Mouse (Mus musculus): ENCODE results near the gene Gm49384. TPM values are rescaled to one million over a fixed set of nuclear protein-coding genes. Genes with fewer than 3 reads are reported as not detected.

The Gm49384 gene
- polyA plus RNA-seq, 1 experiment from 2014 or later: 14.1 TPM

DNA sequence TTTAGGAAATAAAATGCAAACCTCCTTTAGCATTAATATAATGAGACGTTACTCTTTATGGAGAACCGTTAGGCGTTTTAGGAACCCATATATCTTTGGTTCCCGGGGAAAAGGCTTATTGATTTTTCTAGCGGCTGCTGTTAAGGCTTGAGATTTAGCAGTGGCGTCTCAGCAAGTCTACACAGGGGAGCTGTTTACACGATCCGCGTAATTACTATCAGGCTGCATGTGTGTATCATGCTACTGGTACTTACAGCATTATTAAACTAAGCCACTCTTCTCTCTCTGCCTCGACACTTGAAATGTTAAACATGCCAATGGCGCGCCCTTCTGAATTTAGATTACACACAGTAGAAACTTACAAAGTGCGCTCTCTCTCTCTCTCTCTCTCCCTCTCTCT is 54.0 kb downstream of the Gm49384 start:
- 78% methylated on average over 13 of the region's 13 CpGs for whole genome bisulfite sequencing
- no peak overlapping the region for H3K4me3 ChIP-seq (ENCODE audit: low read length)

GRCm38 (mm10) chr12:69147166-69147735 is 56.8 kb downstream of the Gm49384 start:
- no peak overlapping the region for H3K4me3 ChIP-seq (ENCODE audit: low read length)
- no peak for ATAC-seq (replicated peaks; ENCODE audit: extremely low read depth, insufficient read depth, low FRiP score)
- H3K36me3 ChIP-seq (ENCODE audit: control insufficient read depth, insufficient read depth): no peaks in the 10 kb centered on the region
- no peaks in the 10 kb centered on the region for H3K4me1 ChIP-seq (ENCODE audit: control insufficient read depth, insufficient read depth, low read length)
- no peaks in the 10 kb centered on the region for H3K27me3 ChIP-seq (ENCODE audit: control insufficient read depth, insufficient read depth, low read length)
- 81% methylated on average over 5 of the region's 5 CpGs for WGBS
- no peak overlapping the region for H3K27ac ChIP-seq (ENCODE audit: low read length)
- no peaks in the 10 kb centered on the region for H3K9me3 ChIP-seq (replicated peaks; ENCODE audit: control insufficient read depth, low read length)
- H3K4me2 ChIP-seq (ENCODE audit: low read depth, low read length): no peak overlapping the region
- no peak overlapping the region for H3K9ac ChIP-seq (ENCODE audit: low read length)

More for the DNA sequence above, 54.0 kb downstream of the Gm49384 start:
- H3K27me3 ChIP-seq (ENCODE audit: control insufficient read depth, insufficient read depth, low read length): no peaks in the 10 kb centered on the region
- H3K9ac ChIP-seq (ENCODE audit: low read length): no peak overlapping the region
- H3K4me1 ChIP-seq (ENCODE audit: control insufficient read depth, insufficient read depth, low read length): no peaks in the 10 kb centered on the region
- H3K36me3 ChIP-seq (ENCODE audit: control insufficient read depth, insufficient read depth): no peaks in the 10 kb centered on the region
- no peak for ATAC-seq (replicated peaks; ENCODE audit: extremely low read depth, insufficient read depth, low FRiP score)
- H3K27ac ChIP-seq (ENCODE audit: low read length): no peak overlapping the region
- H3K9me3 ChIP-seq (replicated peaks; ENCODE audit: control insufficient read depth, low read length): no peaks in the 10 kb centered on the region
- H3K4me2 ChIP-seq (ENCODE audit: low read depth, low read length): no peak overlapping the region

- Histone ChIP-seq H3K4me2 (ENCODE audit: low read depth, low read length) (no peak overlapping the region), H3K27me3 (ENCODE audit: control insufficient read depth, insufficient read depth, low read length) (no peaks in the 10 kb centered on the region), H3K9me3 (replicated peaks; ENCODE audit: control insufficient read depth, low read length) (no peaks in the 10 kb centered on the region), H3K4me1 (ENCODE audit: control insufficient read depth, insufficient read depth, low read length) (no peaks in the 10 kb centered on the region), H3K27ac (ENCODE audit: low read length) (no peak overlapping the region), H3K4me3 (ENCODE audit: low read length) (no peak overlapping the region), H3K9ac (ENCODE audit: low read length) (no peak overlapping the region), H3K36me3 (ENCODE audit: control insufficient read depth, insufficient read depth) (no peaks in the 10 kb centered on the region)
- no peak for ATAC-seq (replicated peaks; ENCODE audit: extremely low read depth, insufficient read depth, low FRiP score)
- 79% methylated on average over 6 of the region's 6 CpGs for WGBS
Observed at GRCm38 (mm10) chr12:69143460-69143859, 60.6 kb downstream of the Gm49384 start.

- H3K27ac ChIP-seq (ENCODE audit: low read length): no peak overlapping the region
- H3K36me3 ChIP-seq (ENCODE audit: control insufficient read depth, insufficient read depth): no peaks in the 10 kb centered on the region
- no peaks in the 10 kb centered on the region for H3K9me3 ChIP-seq (replicated peaks; ENCODE audit: control insufficient read depth, low read length)
- no peak overlapping the region for H3K9ac ChIP-seq (ENCODE audit: low read length)
- no peak overlapping the region for H3K4me2 ChIP-seq (ENCODE audit: low read depth, low read length)
- no peaks in the 10 kb centered on the region for H3K4me1 ChIP-seq (ENCODE audit: control insufficient read depth, insufficient read depth, low read length)
- no peak for ATAC-seq (replicated peaks; ENCODE audit: extremely low read depth, insufficient read depth, low FRiP score)
- WGBS: 84% methylated on average over 7 of the region's 7 CpGs
- H3K4me3 ChIP-seq (ENCODE audit: low read length): no peak overlapping the region
- H3K27me3 ChIP-seq (ENCODE audit: control insufficient read depth, insufficient read depth, low read length): no peaks in the 10 kb centered on the region
Observed at GRCm38 (mm10) chr12:69139841-69140240, 64.2 kb downstream of the Gm49384 start.

Small RNAs within 50 kb of the gene (microRNA-seq; reads per million reads assigned to microRNA genes)
- gene Gm47287 (not detected), gene Gm47295 (0.79 reads per million)

Other genes with a start within 250 kb of the Gm49384 start
- 999 and 1,027 TPM in 2 replicates for gene Rps29, start 45.1 kb downstream of the Gm49384 start, polyA plus RNA-seq (2015; fragmentation: Nextera tagmentation; extraction: Ambion mirVana)
- 13.5 and 14.0 TPM in 2 replicates for gene Lrr1, start 35.5 kb downstream of the Gm49384 start, polyA plus RNA-seq (2015; fragmentation: Nextera tagmentation; extraction: Ambion mirVana)
- 395 and 435 TPM in 2 replicates for gene Rpl36al, start 20.2 kb downstream of the Gm49384 start, polyA plus RNA-seq (2015; fragmentation: Nextera tagmentation; extraction: Ambion mirVana)
- gene Mgat2, start 20.1 kb downstream of the Gm49384 start, polyA plus RNA-seq (2015; fragmentation: Nextera tagmentation; extraction: Ambion mirVana): 33.4 and 40.2 TPM in 2 replicates
- 14.8 and 17.6 TPM in 2 replicates for gene Gm49383, start 7.2 kb downstream of the Gm49384 start, polyA plus RNA-seq (2015; fragmentation: Nextera tagmentation; extraction: Ambion mirVana)
- gene Dnaaf2, start 5.8 kb downstream of the Gm49384 start, polyA plus RNA-seq (2015; fragmentation: Nextera tagmentation; extraction: Ambion mirVana): 6.1 and 7.8 TPM in 2 replicates
- gene Pole2, start 23.9 kb upstream of the Gm49384 start, polyA plus RNA-seq (2015; fragmentation: Nextera tagmentation; extraction: Ambion mirVana): 15.0 TPM in 2 replicates
- 10.8 and 12.7 TPM in 2 replicates for gene Klhdc1, start 36.9 kb upstream of the Gm49384 start, polyA plus RNA-seq (2015; fragmentation: Nextera tagmentation; extraction: Ambion mirVana)
- 117 and 127 TPM in 2 replicates for gene Klhdc2, start 92.4 kb upstream of the Gm49384 start, polyA plus RNA-seq (2015; fragmentation: Nextera tagmentation; extraction: Ambion mirVana)
- 62.6 and 68.5 TPM in 2 replicates for gene Nemf, start 152.9 kb upstream of the Gm49384 start, polyA plus RNA-seq (2015; fragmentation: Nextera tagmentation; extraction: Ambion mirVana)
- 31.1 and 32.3 TPM in 2 replicates for gene Arf6, start 167.9 kb upstream of the Gm49384 start, polyA plus RNA-seq (2015; fragmentation: Nextera tagmentation; extraction: Ambion mirVana)
- gene Gm9887, start 168.2 kb upstream of the Gm49384 start, polyA plus RNA-seq (2015; fragmentation: Nextera tagmentation; extraction: Ambion mirVana): 1.5 and 1.7 TPM in 2 replicates

Data from heart, embryonic 16.5 days (tissue).